Mouse (Mus musculus): ENCODE data around the gene Olfr180.

The Olfr180 gene

GRCm38 (mm10) chr16:58929292-58929691, at the start of gene Olfr180:
Olfr180 (minus strand) TSS chr16:58929392.
- DNase-seq, result no peak

GRCm38 (mm10) chr16:58928655-58929054, 537 bp downstream of the Olfr180 start, which contains the start of gene Olfr181:
Olfr181 (minus strand) TSS chr16:58928755.
- no peak for DNase-seq

- DNase-seq, result no peak
Measured at GRCm38 (mm10) chr16:58891963-58892362, 37.2 kb downstream of the Olfr180 start, which contains the start of gene Olfr178. Olfr178 (minus strand) TSS chr16:58892063.

- no peak for DNase-seq
Measured at GRCm38 (mm10) chr16:58884416-58884815, 44.8 kb downstream of the Olfr180 start.

GRCm38 (mm10) chr16:58874668-58875067, 54.5 kb downstream of the Olfr180 start, which contains the start of gene Olfr177:
Olfr177 (minus strand) TSS chr16:58874768.
- DNase-seq, result no peak

All from cerebellum, postnatal 14 days (tissue).